Mouse (Mus musculus) spleen, adult 18-20 months (tissue): ENCODE results near the gene Phf5a.
"Not testable (repeated sequence)": the region's sequence is repeated elsewhere in the genome, so short reads cannot be mapped to it uniquely, and the experiment has no call there.

Source experiments
- DNase-seq, 2 experiments: peaks; one replicate each; pipeline ENCODE4 v3.0.0; 2022; ENCODE audit warnings: mixed read lengths in 2 of 2

Phf5a gene

DNA sequence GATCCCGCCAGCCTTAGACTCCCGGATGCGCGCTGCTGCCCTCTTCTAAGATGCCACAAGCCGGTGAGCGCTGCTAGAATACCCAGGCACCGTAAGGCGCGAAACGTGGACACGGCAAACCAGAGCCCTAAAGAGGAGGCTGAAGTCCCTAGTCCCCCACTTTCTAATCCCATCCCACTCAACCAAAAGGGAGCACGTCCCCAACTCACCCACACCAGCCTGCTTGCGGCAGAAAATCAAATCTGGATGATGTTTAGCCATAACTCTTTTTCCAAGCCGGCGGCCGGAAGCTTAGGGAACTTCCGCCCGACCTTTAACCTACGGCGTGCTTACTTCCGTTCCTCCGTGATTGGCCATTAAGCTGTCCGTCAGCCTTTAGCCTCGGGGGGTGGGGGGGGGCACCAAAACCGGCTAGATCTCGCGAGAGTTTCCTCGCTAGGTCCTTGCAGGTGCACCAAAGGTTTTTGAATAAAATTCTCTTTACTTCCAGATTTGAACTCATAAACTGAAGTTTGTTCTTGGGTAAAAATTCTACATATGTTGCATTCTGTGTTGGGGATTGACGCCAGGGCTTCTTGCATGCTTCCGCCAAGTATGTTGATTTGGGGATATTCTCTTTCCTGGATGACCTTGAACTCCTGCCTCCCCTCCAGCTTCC is at the start of gene Phf5a:
Gene Phf5a (minus strand): TSS at position 308 of the 658 bp plus-strand sequence.
- DNase-seq, result peak; percentile 70 to 74

GRCm38 (mm10) chr15:81921255-81921654 is 49.5 kb upstream of the Phf5a start:
- no peak for DNase-seq

GRCm38 (mm10) chr15:81920546-81921217 is 49.0 kb upstream of the Phf5a start:
- no peak for DNase-seq

- DNase-seq, result no peak
Measured at GRCm38 (mm10) chr15:81919062-81919461, 47.4 kb upstream of the Phf5a start.

- DNase-seq, result peak; percentile 46 to 79
Measured at GRCm38 (mm10) chr15:81917621-81918463, 46.1 kb upstream of the Phf5a start.

- no peak for DNase-seq
Measured at GRCm38 (mm10) chr15:81917201-81917600, 45.5 kb upstream of the Phf5a start.

DNA sequence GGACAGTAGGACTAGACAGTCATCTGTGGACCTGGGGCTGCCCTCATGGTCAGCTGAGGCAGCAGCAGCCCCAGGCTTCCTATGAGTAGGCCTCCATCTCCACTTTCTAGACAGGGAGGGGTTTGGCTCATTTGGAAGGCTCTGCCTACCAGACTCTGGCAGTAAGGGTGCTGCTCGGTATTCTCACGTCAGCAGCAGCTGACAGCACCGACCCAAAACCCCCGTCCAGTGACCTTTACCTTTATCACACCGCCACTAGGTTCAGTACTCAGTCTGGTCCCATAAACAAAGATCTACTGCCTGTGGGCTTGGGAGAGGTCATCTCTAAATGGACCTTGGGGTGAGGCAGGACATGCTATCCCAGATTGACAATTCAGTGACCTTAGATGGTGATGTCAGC is 44.0 kb upstream of the Phf5a start:
- DNase-seq, result no peak

DNA sequence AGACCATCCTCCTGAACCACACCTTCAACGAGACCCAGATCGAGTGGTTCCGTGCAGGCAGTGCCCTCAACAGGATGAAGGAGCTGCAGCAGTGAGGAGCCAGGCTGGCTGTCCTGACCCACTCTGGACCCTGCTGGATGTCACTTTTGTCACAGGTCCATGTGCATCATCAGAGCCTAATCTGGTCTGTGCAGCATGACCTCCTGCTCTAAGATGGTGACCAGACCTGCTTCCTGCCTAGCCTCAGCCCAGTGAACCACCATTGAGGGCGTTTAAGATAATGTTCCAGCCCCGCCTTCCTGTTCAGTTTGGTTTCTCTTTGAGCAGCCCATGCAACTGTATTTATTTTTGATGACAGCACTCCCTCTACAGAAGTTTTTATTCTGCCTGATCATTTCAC is 43.0 kb upstream of the Phf5a start:
- no peak for DNase-seq

DNA sequence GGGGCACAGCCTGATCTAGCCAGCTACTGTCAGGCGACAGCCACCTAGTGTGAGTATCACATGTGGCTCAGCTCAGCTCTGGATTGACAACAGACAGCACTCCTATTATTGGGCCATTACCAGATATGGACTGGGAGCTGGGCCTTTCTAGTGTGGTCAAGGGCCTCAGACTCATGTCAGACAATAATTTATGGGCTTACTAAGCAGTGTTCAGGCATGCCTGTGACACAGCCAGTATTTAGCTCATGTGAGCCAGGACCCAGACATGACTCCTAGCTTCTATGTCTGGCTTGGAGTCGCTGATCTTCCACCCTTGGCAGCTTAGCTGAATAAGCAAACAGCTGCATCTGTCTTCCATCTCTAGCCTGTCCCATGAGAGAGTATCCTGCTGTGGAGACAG is 40.8 kb upstream of the Phf5a start:
- DNase-seq, result no peak

- DNase-seq, result not testable (repeated sequence)
Measured at GRCm38 (mm10) chr15:81908767-81909166, 37.1 kb upstream of the Phf5a start.

DNA sequence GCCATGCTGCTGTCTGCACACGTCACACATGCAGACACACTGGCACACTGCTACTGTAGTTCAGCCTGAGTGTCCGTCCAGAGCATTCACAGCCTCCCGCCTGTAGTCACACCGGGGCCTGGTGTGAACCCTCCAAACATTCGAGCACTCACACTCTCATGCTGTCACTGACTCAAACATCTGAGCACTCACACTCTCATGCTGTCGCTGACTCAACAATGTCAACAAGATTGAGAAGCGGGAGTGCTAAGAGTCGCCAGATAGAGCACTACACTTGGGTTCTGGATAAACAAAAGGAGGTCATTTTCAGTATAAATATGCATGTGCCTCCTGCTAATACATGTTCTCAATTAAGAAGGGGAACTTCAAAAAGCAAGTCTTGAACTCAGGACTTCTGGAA is 36.2 kb upstream of the Phf5a start:
- no peak for DNase-seq

GRCm38 (mm10) chr15:81904939-81905338 is 33.2 kb upstream of the Phf5a start:
- DNase-seq, result peak; percentile 21 to 69

GRCm38 (mm10) chr15:81898751-81899150 is 27.0 kb upstream of the Phf5a start:
- DNase-seq, result no peak

- DNase-seq, result no peak
Measured at GRCm38 (mm10) chr15:81897607-81898285, 26.0 kb upstream of the Phf5a start.

GRCm38 (mm10) chr15:81896407-81896806 is 24.7 kb upstream of the Phf5a start:
- no peak for DNase-seq

- no peak for DNase-seq
Measured at GRCm38 (mm10) chr15:81894002-81894401, 22.3 kb upstream of the Phf5a start.

- DNase-seq, result no peak
Measured at GRCm38 (mm10) chr15:81891822-81892580, 20.3 kb upstream of the Phf5a start.

DNA sequence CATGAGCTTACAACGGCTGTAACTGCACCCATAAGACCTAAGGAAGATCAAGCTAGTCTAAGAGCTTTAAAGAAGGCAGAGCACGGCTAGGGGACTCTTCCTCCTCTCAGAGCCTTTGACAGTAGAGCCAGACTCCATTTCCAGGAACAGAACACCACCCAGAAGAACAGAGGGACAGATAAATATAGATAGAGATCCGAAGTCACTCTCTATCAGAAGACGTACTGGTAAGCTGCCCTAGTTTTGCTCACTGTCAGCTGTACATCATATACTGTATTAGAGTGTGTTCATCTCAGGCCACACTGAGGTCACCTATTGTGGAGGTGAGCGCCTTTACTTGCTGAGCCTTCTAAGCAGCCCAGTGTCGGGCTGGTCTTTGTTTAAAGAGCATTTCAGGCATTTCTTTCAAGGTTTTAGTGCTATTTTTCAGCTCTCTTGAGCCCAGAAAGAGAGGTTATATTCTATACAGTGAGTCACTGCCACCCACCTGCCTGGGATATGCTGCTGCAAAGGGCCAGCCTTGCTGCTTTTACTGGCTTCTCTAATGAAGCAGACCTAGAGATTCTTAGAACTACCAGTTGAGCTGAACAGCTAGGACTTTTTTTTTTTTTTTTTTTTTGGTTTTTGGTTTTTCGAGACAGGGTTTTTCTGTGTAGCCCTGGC is 19.6 kb upstream of the Phf5a start:
- DNase-seq, result no peak

DNA sequence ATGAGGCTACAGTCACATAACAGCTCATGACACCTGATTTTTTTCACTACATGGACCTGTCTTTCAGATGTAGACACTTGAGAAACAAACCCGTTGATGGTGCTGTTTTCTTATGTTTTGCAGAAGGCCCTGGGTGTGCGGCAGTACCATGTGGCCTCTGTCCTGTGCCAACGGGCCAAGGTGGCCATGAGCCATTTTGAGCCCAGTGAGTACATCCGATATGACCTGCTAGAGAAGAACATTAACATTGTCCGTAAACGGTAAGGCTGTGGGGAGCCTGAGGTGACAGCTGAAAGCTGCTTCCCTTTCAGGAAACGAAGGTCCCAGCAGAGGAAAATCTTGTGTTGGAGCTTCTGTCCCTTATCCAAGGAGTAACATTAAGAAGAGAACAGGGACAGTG is 17.5 kb upstream of the Phf5a start:
- no peak for DNase-seq

DNA sequence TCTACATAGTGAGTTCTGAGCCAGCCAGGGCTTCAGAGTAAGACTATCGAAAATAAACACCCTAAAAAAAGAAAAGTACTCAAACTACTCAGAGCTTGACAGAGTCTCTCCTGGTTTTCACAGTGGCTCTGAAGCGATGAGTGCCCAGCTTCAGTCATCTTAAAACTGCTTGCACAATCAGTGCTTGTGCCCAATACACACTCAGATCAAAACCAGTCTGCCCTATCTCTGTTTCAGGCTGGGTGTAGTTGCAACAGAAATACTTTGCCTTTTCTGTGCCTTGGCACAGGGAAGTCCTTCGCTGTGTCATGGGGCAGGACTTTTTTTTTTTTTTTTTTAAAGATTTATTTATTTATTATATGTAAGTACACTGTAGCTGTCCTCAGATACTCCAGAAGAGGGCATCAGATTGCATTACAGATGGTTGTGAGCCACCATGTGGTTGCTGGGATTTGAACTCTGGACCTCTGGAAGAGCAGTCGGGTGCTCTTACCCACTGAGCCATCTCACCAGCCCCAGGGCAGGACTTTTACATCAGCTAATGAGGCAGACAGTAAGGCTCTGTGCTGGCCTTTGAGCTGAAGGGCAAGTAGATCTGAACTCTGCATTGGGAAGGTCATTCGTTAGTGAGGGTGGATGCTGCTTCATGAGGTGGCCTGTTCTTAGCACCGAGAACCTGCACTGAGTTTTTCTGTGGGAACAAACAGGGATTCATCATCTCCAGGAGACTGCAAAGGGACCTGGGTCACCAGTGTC is 15.3 kb upstream of the Phf5a start:
- DNase-seq, result no peak

DNA sequence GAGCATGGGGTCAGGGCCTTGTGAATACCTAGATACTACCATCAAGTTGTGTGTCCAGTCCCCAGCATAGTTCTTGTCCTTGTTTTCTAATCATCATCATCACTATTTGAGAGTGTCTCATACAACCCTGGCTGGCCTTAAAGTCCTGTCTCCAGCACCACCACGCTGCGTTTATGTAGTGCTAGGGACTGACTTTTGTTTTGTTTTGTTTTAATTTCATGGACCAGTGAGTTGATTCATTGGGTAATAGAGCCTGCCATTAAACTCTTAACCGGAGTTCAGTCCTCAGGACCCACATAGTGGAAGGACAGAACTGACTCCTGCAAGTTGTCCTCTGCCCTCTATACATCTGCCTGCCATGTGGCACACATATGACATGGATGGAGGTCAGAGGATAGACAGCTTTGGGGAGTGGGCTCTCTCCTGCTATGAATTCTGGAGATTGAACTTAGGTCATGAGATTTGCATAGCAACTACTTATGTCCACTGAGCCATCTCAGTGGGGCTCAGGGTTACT is 13.8 kb upstream of the Phf5a start:
- no peak for DNase-seq
